Mouse (Mus musculus) spleen, adult 2 months (tissue): ENCODE measurements at regions not wholly inside any gene's neighbourhood (a gene's known extent, or its start where the extent isn't known, plus 50 kb on each side); places are given as distances from the start of the nearest gene placed in this dataset.

Source experiments
- DNase-seq, 2 experiments: peaks; one replicate each; pipeline versions ENCODE4 v3.0.0 to v3.0.0-alpha.2; 2012 to 2021; ENCODE audit warnings: low spot score in 2 of 2, low read depth in 1 of 2
- H3K27ac ChIP-seq: fragments of 200-500 bp; 2 replicates; pipeline ENCODE4 v1.5.1; 2012; ENCODE audit warnings: low read length, inconsistent platforms; ENCODE audit not compliant: insufficient read depth
- H3K27me3 ChIP-seq: fragments of 200-500 bp; 2 replicates; pipeline ENCODE4 v1.6.1; 2012; ENCODE audit warnings: mild to moderate bottlenecking, moderate library complexity, low read length, inconsistent platforms; ENCODE audit not compliant: control insufficient read depth, insufficient read depth
- H3K36me3 ChIP-seq: fragments of 200-500 bp; 2 replicates; pipeline ENCODE4 v1.6.1; 2012; ENCODE audit warnings: mild to moderate bottlenecking, low read length, inconsistent platforms; ENCODE audit not compliant: control insufficient read depth, insufficient read depth
- H3K4me1 ChIP-seq: fragments of 200-500 bp; 2 replicates; pipeline ENCODE4 v1.6.1; 2011; ENCODE audit warnings: inconsistent platforms; ENCODE audit not compliant: control insufficient read depth, insufficient read depth, insufficient read length
- H3K4me3 ChIP-seq: fragments of 200-500 bp; 2 replicates; pipeline ENCODE4 v1.5.1; 2011; ENCODE audit warnings: mild to moderate bottlenecking, inconsistent platforms; ENCODE audit not compliant: insufficient read depth, insufficient read length; ENCODE audit errors: extremely low read depth
- CTCF ChIP-seq: fragments of 200-500 bp; IDR thresholded peaks from 2 replicates; pipeline ENCODE4 v1.5.1; 2011; ENCODE audit warnings: mild to moderate bottlenecking, inconsistent platforms; ENCODE audit not compliant: insufficient read depth, insufficient read length, insufficient replicate concordance; ENCODE audit errors: extremely low read depth
- POLR2A ChIP-seq: fragments of 200-500 bp; IDR thresholded peaks from 2 replicates; pipeline ENCODE4 v1.6.1; 2011; ENCODE audit warnings: low read depth, low read length, inconsistent platforms
- WGBS: fragments of 180-500 bp; shearing (Covaris S2); methylation state at CpG from one replicate; pipeline ENCODE4 v1.1.7; 2018; 5-methylcytosine and 5-hydroxymethylcytosine counted together

- Histone ChIP-seq H3K36me3 (no peaks in the 10 kb centered on the region), H3K4me3 (no peak overlapping the region), H3K27me3 (no peaks in the 10 kb centered on the region), H3K4me1 (no peaks in the 10 kb centered on the region), H3K27ac (no peak overlapping the region)
- TF ChIP-seq CTCF (no peak), POLR2A (no peak)
- no peak for DNase-seq
Observed at GRCm38 (mm10) chr8:34315233-34315632, 203.7 kb upstream of the Gm10131 start.

- DNase-seq, result no peak
- no peaks in the 10 kb centered on the region for H3K4me1 ChIP-seq
- H3K27me3 ChIP-seq, result no peaks in the 10 kb centered on the region
- no peak overlapping the region for H3K27ac ChIP-seq
- TF ChIP-seq POLR2A (no peak), CTCF (no peak)
- no peaks in the 10 kb centered on the region for H3K36me3 ChIP-seq
- WGBS, result 75% methylated on average over 7 of the region's 7 CpGs
- H3K4me3 ChIP-seq, result no peak overlapping the region
Observed at GRCm38 (mm10) chr8:34305542-34306485, 194.3 kb upstream of the Gm10131 start.

- DNase-seq, result no peak
- H3K4me3 ChIP-seq, result no peak overlapping the region
- H3K27ac ChIP-seq, result no peak overlapping the region
- no peaks in the 10 kb centered on the region for H3K27me3 ChIP-seq
- no peaks in the 10 kb centered on the region for H3K36me3 ChIP-seq
- no peaks in the 10 kb centered on the region for H3K4me1 ChIP-seq
- 88% methylated on average over 11 of the region's 11 CpGs for WGBS
- no peak for TF ChIP-seq CTCF
- TF ChIP-seq POLR2A, result no peak
Observed at GRCm38 (mm10) chr8:34303815-34304214, 192.3 kb upstream of the Gm10131 start.

DNA sequence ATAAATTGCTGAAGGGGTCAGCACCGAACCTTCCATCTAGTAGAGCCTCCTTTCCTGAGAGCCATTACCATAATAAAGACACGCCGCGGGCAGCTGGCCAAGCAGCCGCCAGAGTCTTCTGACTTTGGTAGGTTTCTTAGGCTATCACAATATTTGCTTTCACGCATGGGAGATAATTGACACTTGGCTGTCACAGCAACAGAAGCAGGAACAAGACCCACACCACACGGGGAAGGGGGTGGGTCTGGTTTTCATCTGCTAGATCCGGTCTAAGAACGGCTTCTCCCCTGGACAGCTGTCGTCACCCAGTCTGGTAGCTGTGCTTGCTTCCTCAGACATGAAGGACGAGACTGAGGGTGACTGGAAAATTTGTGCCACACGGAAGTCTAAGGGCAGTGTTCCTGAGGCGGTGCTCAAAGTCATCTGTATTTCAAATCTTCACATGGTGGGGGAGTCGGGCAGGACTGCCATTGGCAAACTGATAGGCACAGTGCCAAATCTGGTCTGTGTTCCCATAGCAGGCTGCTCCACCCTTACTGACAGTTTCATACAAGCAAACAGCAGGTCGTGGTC, 188.9 kb upstream of the Gm10131 start:
- H3K27ac ChIP-seq, result no peak overlapping the region
- no peak for TF ChIP-seq POLR2A
- TF ChIP-seq CTCF, result no peak
- no peaks in the 10 kb centered on the region for H3K4me1 ChIP-seq
- no peaks in the 10 kb centered on the region for H3K27me3 ChIP-seq
- no peaks in the 10 kb centered on the region for H3K36me3 ChIP-seq
- DNase-seq, result no peak
- 64% methylated on average over 15 of the region's 15 CpGs for WGBS
- no peak overlapping the region for H3K4me3 ChIP-seq

DNA sequence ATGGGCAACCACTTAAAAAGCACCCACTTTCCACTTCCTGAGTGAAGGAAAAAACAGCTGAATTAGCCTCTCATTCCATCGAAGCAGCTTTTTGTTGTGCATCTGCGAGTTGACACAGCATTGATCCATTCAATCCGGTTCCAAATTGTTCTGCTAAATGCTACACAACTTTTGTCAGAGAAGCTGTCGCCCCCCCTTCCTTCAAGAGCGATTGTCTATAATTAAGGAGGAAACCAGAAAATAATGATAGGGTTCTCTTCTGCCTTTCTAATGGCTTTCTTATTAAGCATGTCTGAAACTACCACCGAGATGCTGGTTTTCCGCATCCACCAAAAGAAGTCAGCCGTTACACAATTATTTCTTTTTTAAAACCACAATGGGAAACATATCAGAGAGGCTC, 183.2 kb upstream of the Gm10131 start:
- Histone ChIP-seq H3K27ac (no peak overlapping the region), H3K27me3 (no peaks in the 10 kb centered on the region), H3K36me3 (no peaks in the 10 kb centered on the region), H3K4me3 (no peak overlapping the region), H3K4me1 (no peaks in the 10 kb centered on the region)
- no peak for DNase-seq
- 90% methylated on average over 8 of the region's 8 CpGs for whole genome bisulfite sequencing
- TF ChIP-seq CTCF, result no peak

DNA sequence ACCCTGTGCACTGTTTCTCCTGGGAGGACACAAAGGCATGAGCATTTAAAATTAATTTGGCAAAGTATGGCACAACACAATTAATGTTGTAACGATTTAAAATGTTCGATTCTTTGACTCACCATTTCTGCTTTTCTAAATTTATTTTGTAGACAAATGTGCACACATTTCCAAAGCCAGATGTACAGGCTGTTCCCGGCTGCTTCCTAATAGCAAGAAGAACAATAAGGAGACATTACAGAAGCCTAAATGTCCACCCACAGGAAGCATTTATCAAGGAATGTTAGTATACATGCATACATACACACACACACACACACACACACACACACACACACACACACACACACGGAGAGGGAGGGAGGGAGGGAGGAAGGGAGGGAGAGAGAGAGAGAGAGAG, 179.1 kb upstream of the Gm10131 start:
- no peaks in the 10 kb centered on the region for H3K27me3 ChIP-seq
- H3K27ac ChIP-seq, result no peak overlapping the region
- no peaks in the 10 kb centered on the region for H3K4me1 ChIP-seq
- H3K4me3 ChIP-seq, result no peak overlapping the region
- 77% methylated on average over 4 of the region's 4 CpGs for WGBS
- H3K36me3 ChIP-seq, result no peaks in the 10 kb centered on the region
- DNase-seq, result no peak
- TF ChIP-seq POLR2A, result no peak

DNA sequence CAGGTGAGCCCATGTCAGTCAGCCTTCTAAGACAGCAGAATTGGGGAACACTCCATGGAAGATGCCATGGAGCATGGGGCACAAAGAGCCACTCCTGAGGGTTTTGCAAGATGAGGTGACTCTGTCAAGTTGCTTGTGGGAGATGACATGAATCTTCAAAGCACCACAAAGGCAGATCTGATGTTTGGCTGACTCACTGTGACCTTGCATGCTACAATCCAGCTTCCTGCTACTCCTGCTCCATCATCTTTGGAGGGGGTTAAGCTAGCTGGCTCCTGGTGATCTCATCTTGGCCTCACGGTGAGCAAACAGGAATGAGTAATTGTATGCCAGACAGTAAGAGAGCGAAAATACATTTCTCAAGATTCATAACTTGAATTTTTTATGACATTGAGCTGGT, 176.3 kb upstream of the Gm10131 start:
- no peak overlapping the region for H3K27ac ChIP-seq
- TF ChIP-seq POLR2A (no peak), CTCF (no peak)
- no peaks in the 10 kb centered on the region for H3K36me3 ChIP-seq
- H3K27me3 ChIP-seq, result no peaks in the 10 kb centered on the region
- no peaks in the 10 kb centered on the region for H3K4me1 ChIP-seq
- DNase-seq, result no peak
- H3K4me3 ChIP-seq, result no peak overlapping the region
- WGBS, result 85% methylated on average over 2 of the region's 2 CpGs
